Mouse (Mus musculus) kidney, embryonic 15.5 days (tissue): Measurements from ENCODE around the gene Olfr332. TPM values are rescaled to one million over a fixed set of nuclear protein-coding genes. Genes with fewer than 3 reads are reported as not detected.

Experiments
- polyA plus RNA-seq: library from polyadenylated mRNA; unstranded; fragments of >200 nt; fragmentation: Nextera tagmentation; extraction: Ambion mirVana; gene quantifications from 2 replicates; pipeline ENCODE4 v1.2.1, GENCODE M21; 2015

Gene Olfr332
- polyA plus RNA-seq, 1 experiment from 2014 or later = not detected

Other genes with a start within 250 kb of the Olfr332 start
- gene 4930438A08Rik, start 217.8 kb downstream of the Olfr332 start, polyA plus RNA-seq = 0.18 TPM in 1 of 2 replicates, not detected in the other
- 29.1 and 30.5 TPM in 2 replicates for gene Zfp692, start 185.5 kb downstream of the Olfr332 start, polyA plus RNA-seq
- 36.2 and 40.4 TPM in 2 replicates for gene Zfp672, start 162.2 kb downstream of the Olfr332 start, polyA plus RNA-seq
- gene Sh3bp5l, start 161.8 kb downstream of the Olfr332 start, polyA plus RNA-seq = 34.2 and 37.0 TPM in 2 replicates
- 0.23 and 4.5 TPM in 2 replicates for gene Lypd8, start 113.5 kb downstream of the Olfr332 start, polyA plus RNA-seq
- not detected in 2 replicates for gene 1810065E05Rik, start 71.4 kb downstream of the Olfr332 start, polyA plus RNA-seq
- not detected in 2 replicates for gene Gm12253, start 60.0 kb downstream of the Olfr332 start, polyA plus RNA-seq
- not detected in 2 replicates for gene Lypd9, start 39.6 kb downstream of the Olfr332 start, polyA plus RNA-seq
- not detected in 2 replicates for gene Olfr30, start 30.3 kb downstream of the Olfr332 start, polyA plus RNA-seq
- gene Olfr331, start 10.0 kb upstream of the Olfr332 start, polyA plus RNA-seq = not detected in 2 replicates
- gene Olfr330, start 42.3 kb upstream of the Olfr332 start, polyA plus RNA-seq = not detected in 2 replicates
- gene Olfr329-ps, start 53.9 kb upstream of the Olfr332 start, polyA plus RNA-seq = not detected in 2 replicates
- 0.05 and 0.09 TPM in 2 replicates for gene Olfr328, start 63.1 kb upstream of the Olfr332 start, polyA plus RNA-seq
- not detected in 2 replicates for gene Olfr224, start 78.0 kb upstream of the Olfr332 start, polyA plus RNA-seq
- gene Olfr325, start 85.2 kb upstream of the Olfr332 start, polyA plus RNA-seq = not detected in 2 replicates
- gene Olfr324, start 102.6 kb upstream of the Olfr332 start, polyA plus RNA-seq = not detected in 2 replicates
- not detected in 2 replicates for gene 2210407C18Rik, start 123.5 kb upstream of the Olfr332 start, polyA plus RNA-seq
- gene Olfr323, start 137.9 kb upstream of the Olfr332 start, polyA plus RNA-seq = not detected in 2 replicates
- gene Trim58, start 147.9 kb upstream of the Olfr332 start, polyA plus RNA-seq = 0.13 and 0.33 TPM in 2 replicates
- gene Olfr322, start 166.2 kb upstream of the Olfr332 start, polyA plus RNA-seq = 0.04 TPM in 1 of 2 replicates, not detected in the other
- gene Olfr320, start 188.5 kb upstream of the Olfr332 start, polyA plus RNA-seq = not detected in 2 replicates
- not detected in 2 replicates for gene Olfr319, start 206.6 kb upstream of the Olfr332 start, polyA plus RNA-seq
- not detected in 2 replicates for gene Olfr318, start 231.5 kb upstream of the Olfr332 start, polyA plus RNA-seq
- not detected in 2 replicates for gene Olfr317, start 246.7 kb upstream of the Olfr332 start, polyA plus RNA-seq